Mouse (Mus musculus) liver, adult 2 months (tissue): ENCODE measurements at regions not wholly inside any gene's neighbourhood (a gene's known extent, or its start where the extent isn't known, plus 50 kb on each side); places are given as distances from the start of the nearest gene placed in this dataset.

Experiments used
- DNase-seq: peaks from one replicate; pipeline ENCODE4 v3.0.0-alpha.2; 2011; ENCODE audit warnings: low read depth, low spot score; ENCODE audit errors: extremely low read depth
- H3K27ac ChIP-seq: fragments of 200-500 bp; replicated peaks from 2 replicates; pipeline ENCODE4 v1.5.1; 2012; ENCODE audit warnings: low read depth, mild to moderate bottlenecking, control low read depth, inconsistent platforms, low read length; ENCODE audit not compliant: insufficient read depth
- H3K27me3 ChIP-seq: fragments of 200-500 bp; 2 replicates; pipeline ENCODE4 v1.6.1; 2012; ENCODE audit warnings: mild to moderate bottlenecking, moderate library complexity, low read length, inconsistent platforms; ENCODE audit not compliant: control insufficient read depth, insufficient read depth
- H3K36me3 ChIP-seq: fragments of 200-500 bp; 2 replicates; pipeline ENCODE4 v1.6.1; 2012; ENCODE audit warnings: low read length, inconsistent platforms; ENCODE audit not compliant: control insufficient read depth, insufficient read depth
- H3K4me1 ChIP-seq: fragments of 200-500 bp; 2 replicates; pipeline ENCODE4 v1.6.1; 2011; ENCODE audit warnings: low read length; ENCODE audit not compliant: control insufficient read depth, insufficient read depth
- H3K4me3 ChIP-seq: fragments of 200-500 bp; 2 replicates; pipeline ENCODE4 v1.5.1; 2011; ENCODE audit warnings: low read depth, mild to moderate bottlenecking, control low read depth, low read length, moderate library complexity; ENCODE audit not compliant: insufficient read depth
- H3K79me2 ChIP-seq: fragments of 200-500 bp; 2 replicates; pipeline ENCODE4 v1.6.1; 2012; ENCODE audit warnings: inconsistent platforms, mild to moderate bottlenecking, low read length, moderate library complexity; ENCODE audit not compliant: control insufficient read depth, insufficient read depth
- H3K9ac ChIP-seq: fragments of 200-500 bp; 2 replicates; pipeline ENCODE4 v1.6.1; 2012; ENCODE audit warnings: low read depth, mild to moderate bottlenecking, control low read depth, inconsistent platforms, low read length
- CTCF ChIP-seq: fragments of 200-500 bp; IDR thresholded peaks from 2 replicates; pipeline ENCODE4 v1.5.1; 2011; ENCODE audit warnings: low read depth, low read length, control low read depth
- POLR2A ChIP-seq: fragments of 200-500 bp; IDR thresholded peaks from 2 replicates; pipeline ENCODE4 v1.6.1; 2011; ENCODE audit warnings: low read length, control low read depth; ENCODE audit not compliant: insufficient read depth; ENCODE audit errors: extremely low read depth
- WGBS: fragments of 180-500 bp; shearing (Covaris S2); methylation state at CpG from one replicate; pipeline ENCODE4 v1.1.7; 2018; 5-methylcytosine and 5-hydroxymethylcytosine counted together

DNA sequence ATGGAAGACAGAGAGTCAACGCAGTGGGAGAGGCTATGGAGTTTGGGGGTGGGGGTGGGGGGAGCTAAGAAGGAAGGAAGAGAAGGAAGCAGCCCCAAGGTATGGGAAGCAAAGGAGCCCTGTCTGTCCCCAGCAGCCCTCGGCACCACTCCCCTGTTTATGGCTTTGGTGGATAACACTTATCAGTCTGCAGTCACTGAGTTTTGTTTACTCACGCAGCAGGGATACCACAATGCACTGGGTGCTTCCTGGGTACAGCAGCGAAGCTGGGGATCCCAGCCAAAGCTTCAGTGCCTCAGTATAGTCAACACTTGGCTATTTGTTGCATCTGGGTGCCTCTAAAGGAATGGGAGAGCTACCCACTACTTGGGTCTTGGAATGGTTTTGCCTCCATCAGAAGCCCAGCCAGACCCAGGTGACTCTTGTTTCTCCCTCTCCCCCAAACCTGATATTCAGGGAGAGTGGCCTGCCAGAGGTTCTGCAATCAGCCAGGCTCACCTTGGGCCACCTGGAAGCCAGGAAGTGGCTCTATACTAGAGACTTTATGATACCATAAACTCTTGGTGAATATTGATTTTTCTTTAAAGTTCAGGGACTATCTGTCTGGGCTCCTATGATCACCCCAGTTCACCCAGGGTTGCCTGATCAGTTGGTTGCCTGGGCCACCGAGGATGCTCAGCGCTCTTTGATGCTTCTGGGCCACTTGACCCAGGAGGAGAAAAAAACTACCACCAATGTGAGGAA is 74.5 kb upstream of the Dio3 start:
- Histone ChIP-seq H3K27me3 (no peaks in the 10 kb centered on the region), H3K4me1 (peaks cover 20% of the 10 kb centered on the region), H3K79me2 (no peaks in the 10 kb centered on the region), H3K4me3 (no peak overlapping the region), H3K9ac (no peak overlapping the region), H3K36me3 (no peaks in the 10 kb centered on the region), H3K27ac (no peak overlapping the region)
- peak; percentile 17 for DNase-seq
- WGBS, result 49% methylated on average over 6 of the region's 6 CpGs
- no peak for TF ChIP-seq POLR2A
- no peak for TF ChIP-seq CTCF

GRCm38 (mm10) chr12:110206271-110206670 is 72.6 kb upstream of the Dio3 start:
- WGBS, result 16% methylated on average over 5 of the region's 5 CpGs
- TF ChIP-seq CTCF, result no peak
- no peak for TF ChIP-seq POLR2A
- no peak overlapping the region for H3K9ac ChIP-seq
- no peaks in the 10 kb centered on the region for H3K36me3 ChIP-seq
- H3K79me2 ChIP-seq, result no peaks in the 10 kb centered on the region
- no peaks in the 10 kb centered on the region for H3K27me3 ChIP-seq
- H3K27ac ChIP-seq, result peak overlapping the region; percentile 15; the same call in 1 of the 2 replicates
- peak; percentile 78 for DNase-seq
- H3K4me3 ChIP-seq, result no peak overlapping the region
- H3K4me1 ChIP-seq, result peaks cover 20% of the 10 kb centered on the region

DNA sequence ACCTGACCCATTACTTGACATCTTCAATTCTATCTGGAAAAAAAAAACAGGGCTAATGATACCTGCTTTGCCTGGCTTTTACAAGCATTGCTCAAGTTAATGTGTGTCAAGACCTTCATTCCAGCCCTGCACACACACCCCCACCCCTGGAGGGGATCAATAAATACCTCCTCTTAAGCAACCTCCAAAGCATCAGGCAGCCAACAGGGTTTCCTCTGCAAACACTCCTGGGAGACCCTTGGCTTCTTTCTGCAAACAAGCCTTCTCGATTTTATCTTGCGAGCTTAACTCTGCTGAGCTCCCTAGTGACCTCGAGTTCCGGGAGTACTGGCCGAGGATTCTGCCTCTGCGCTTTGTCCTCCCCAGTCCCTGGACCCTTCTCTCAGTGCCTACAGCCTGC is 72.1 kb upstream of the Dio3 start:
- 1% methylated on average over 6 of the region's 6 CpGs for WGBS
- H3K79me2 ChIP-seq, result no peaks in the 10 kb centered on the region
- H3K4me3 ChIP-seq, result no peak overlapping the region
- peaks cover 20% of the 10 kb centered on the region for H3K4me1 ChIP-seq
- no peak overlapping the region for H3K9ac ChIP-seq
- H3K27ac ChIP-seq, result peak overlapping the region; percentile 15; the same call in 1 of the 2 replicates
- peak; percentile 81 for DNase-seq
- TF ChIP-seq CTCF (no peak), POLR2A (no peak)
- no peaks in the 10 kb centered on the region for H3K36me3 ChIP-seq
- H3K27me3 ChIP-seq, result no peaks in the 10 kb centered on the region

- Histone ChIP-seq H3K9ac (no peak overlapping the region), H3K4me3 (no peak overlapping the region), H3K27ac (no peak overlapping the region; the same call in 1 of the 2 replicates), H3K27me3 (no peaks in the 10 kb centered on the region), H3K4me1 (peaks cover 20% of the 10 kb centered on the region), H3K36me3 (no peaks in the 10 kb centered on the region), H3K79me2 (no peaks in the 10 kb centered on the region)
- 25% methylated on average over 9 of the region's 9 CpGs for WGBS
- peak; percentile 81 for DNase-seq
- TF ChIP-seq CTCF (no peak), POLR2A (no peak)
These were observed 71.5 kb upstream of the Dio3 start for GRCm38 (mm10) chr12:110207246-110207852.

GRCm38 (mm10) chr12:110212716-110213115 is 66.2 kb upstream of the Dio3 start:
- Histone ChIP-seq H3K79me2 (no peaks in the 10 kb centered on the region), H3K4me3 (no peak overlapping the region), H3K9ac (no peak overlapping the region), H3K27ac (no peak overlapping the region), H3K4me1 (no peaks in the 10 kb centered on the region), H3K27me3 (no peaks in the 10 kb centered on the region), H3K36me3 (no peaks in the 10 kb centered on the region)
- TF ChIP-seq CTCF (no peak), POLR2A (no peak)
- no peak for DNase-seq
- 87% methylated on average over 4 of the region's 4 CpGs for WGBS

DNA sequence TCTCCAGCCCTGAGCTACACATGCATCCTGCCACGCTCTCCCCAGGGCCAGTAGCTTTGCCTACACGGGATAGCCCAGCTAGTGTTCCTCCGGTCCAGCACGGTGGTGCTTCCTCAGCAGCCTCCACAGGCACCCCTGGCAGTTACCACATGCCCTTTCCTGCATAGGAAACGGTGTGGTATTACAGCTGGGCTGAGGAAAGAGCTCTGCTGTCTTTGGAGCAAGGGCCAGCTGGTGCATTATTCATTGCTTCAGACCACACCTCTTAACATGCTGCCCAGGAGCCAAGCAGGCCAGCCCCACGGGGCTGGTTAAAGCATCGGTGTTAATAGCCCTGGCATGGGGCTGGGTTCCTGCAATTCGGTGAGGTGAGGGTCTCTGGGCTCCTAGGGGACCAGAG is 64.0 kb upstream of the Dio3 start:
- H3K4me1 ChIP-seq, result peaks cover 3% of the 10 kb centered on the region
- H3K4me3 ChIP-seq, result no peak overlapping the region
- TF ChIP-seq CTCF (no peak), POLR2A (no peak)

More for the DNA sequence above, 64.0 kb upstream of the Dio3 start:
- Histone ChIP-seq H3K27ac (no peak overlapping the region), H3K27me3 (no peaks in the 10 kb centered on the region), H3K9ac (no peak overlapping the region), H3K36me3 (no peaks in the 10 kb centered on the region), H3K79me2 (no peaks in the 10 kb centered on the region)
- 49% methylated on average over 8 of the region's 8 CpGs for WGBS
- DNase-seq, result no peak
